Mouse (Mus musculus) kidney, adult 2 months (tissue): ENCODE measurements around the gene Slc17a8. TPM values are rescaled to one million over a fixed set of nuclear protein-coding genes. Genes with fewer than 3 reads are reported as not detected.

Experiments used
- DNase-seq: peaks from one replicate; pipeline ENCODE4 v3.0.0; 2021
- H3K27ac ChIP-seq: fragments of 200-500 bp; 2 replicates; pipeline ENCODE4 v1.5.1; 2012; ENCODE audit warnings: low read depth, low read length, control low read depth, inconsistent platforms; ENCODE audit not compliant: insufficient read depth
- H3K27me3 ChIP-seq: fragments of 200-500 bp; replicated peaks from 2 replicates; pipeline ENCODE4 v1.6.1; 2012; ENCODE audit warnings: mild to moderate bottlenecking, moderate library complexity, low read length, inconsistent platforms; ENCODE audit not compliant: control insufficient read depth, insufficient read depth
- H3K36me3 ChIP-seq: fragments of 200-500 bp; 2 replicates; pipeline ENCODE4 v1.6.1; 2012; ENCODE audit warnings: mild to moderate bottlenecking, moderate library complexity, low read length, inconsistent platforms; ENCODE audit not compliant: control insufficient read depth, insufficient read depth
- H3K4me1 ChIP-seq: fragments of 200-500 bp; 2 replicates; pipeline ENCODE4 v1.6.1; 2011; ENCODE audit warnings: low read length; ENCODE audit not compliant: control insufficient read depth, insufficient read depth
- H3K4me3 ChIP-seq: fragments of 200-500 bp; 2 replicates; pipeline ENCODE4 v1.5.1; 2011; ENCODE audit warnings: mild to moderate bottlenecking, low read depth, low read length, control low read depth; ENCODE audit not compliant: insufficient read depth
- CTCF ChIP-seq: fragments of 200-500 bp; conservative IDR thresholded peaks from 2 replicates; pipeline ENCODE4 v1.5.1; 2011; ENCODE audit warnings: low read depth, mild to moderate bottlenecking, control low read depth, low read length, moderate library complexity, mixed read lengths; ENCODE audit not compliant: insufficient read depth, insufficient read length
- POLR2A ChIP-seq: fragments of 200-500 bp; IDR thresholded peaks from one replicate; pipeline ENCODE4 v1.6.1; 2011; ENCODE audit warnings: low read depth, low read length, control low read depth
- WGBS: fragments of 180-500 bp; shearing (Covaris S2); methylation state at CpG from one replicate; pipeline ENCODE4 v1.1.7; 2018; 5-methylcytosine and 5-hydroxymethylcytosine counted together
- polyA plus RNA-seq: library from polyadenylated mRNA; depleted of rRNA; stranded (reverse); fragments of >200 nt; gene quantifications from 2 replicates; pipeline ENCODE4 v1.2.3, GENCODE M21; 2012

The Slc17a8 gene
- polyA plus RNA-seq, 1 experiment, result 0.08 TPM

DNA sequence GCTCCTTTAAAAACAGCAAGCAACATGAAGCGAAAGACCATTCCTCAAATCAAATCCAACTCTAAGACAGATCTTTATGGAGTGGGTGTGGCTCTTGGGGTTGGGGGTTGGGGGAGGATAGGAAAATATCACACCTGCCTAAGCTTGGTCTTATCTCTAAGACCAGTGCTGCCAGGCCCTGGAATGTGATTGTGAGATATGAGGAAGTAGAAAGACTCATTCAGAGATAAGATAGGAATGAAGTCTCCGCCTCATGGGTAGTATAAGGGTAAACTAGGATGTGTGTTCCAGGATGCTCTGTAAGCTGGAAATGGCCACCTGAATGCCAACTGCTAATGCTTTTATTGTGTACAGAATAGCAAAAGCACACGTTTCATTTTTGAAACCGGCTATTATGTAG lies 26.7 kb downstream of the Slc17a8 start:
- Histone ChIP-seq H3K27me3 (no peaks in the 10 kb centered on the region), H3K4me3 (no peak overlapping the region), H3K4me1 (no peaks in the 10 kb centered on the region), H3K36me3 (no peaks in the 10 kb centered on the region), H3K27ac (no peak overlapping the region)
- TF ChIP-seq CTCF (no peak), POLR2A (no peak)
- DNase-seq, result no peak
- 90% methylated on average over 4 of the region's 4 CpGs for WGBS

- Histone ChIP-seq H3K27me3 (no peaks in the 10 kb centered on the region), H3K36me3 (no peaks in the 10 kb centered on the region), H3K4me3 (no peak overlapping the region), H3K27ac (no peak overlapping the region), H3K4me1 (no peaks in the 10 kb centered on the region)
- no peak for DNase-seq
- TF ChIP-seq CTCF (no peak), POLR2A (no peak)
- 67% methylated on average over 4 of the region's 4 CpGs for WGBS
These were observed 28.3 kb downstream of the Slc17a8 start for GRCm38 (mm10) chr10:89592797-89593196.

DNA sequence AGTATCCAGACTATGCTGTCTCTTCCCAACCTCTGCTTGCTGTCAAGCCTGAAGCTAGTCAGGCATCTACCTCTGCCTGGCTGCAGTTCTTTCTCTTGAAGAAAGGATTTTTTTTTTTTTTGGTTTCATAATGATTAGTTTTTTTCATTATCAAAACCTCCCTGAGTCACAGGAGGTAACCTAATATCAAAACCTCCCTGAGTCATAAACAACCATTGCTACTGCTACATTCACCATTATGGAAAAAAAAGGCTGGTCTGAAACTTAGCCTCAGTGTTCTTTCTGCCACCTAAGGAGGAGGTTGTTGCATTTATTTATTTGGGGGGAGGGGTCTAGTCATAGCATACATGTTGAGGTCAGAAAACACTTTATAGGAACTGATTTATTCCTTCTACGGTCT lies 31.2 kb downstream of the Slc17a8 start:
- TF ChIP-seq POLR2A, result no peak
- TF ChIP-seq CTCF, result no peak
- 77% methylated on average over 1 of the region's 1 CpGs for WGBS
- Histone ChIP-seq H3K27me3 (no peaks in the 10 kb centered on the region), H3K4me1 (no peaks in the 10 kb centered on the region), H3K27ac (no peak overlapping the region), H3K4me3 (no peak overlapping the region), H3K36me3 (no peaks in the 10 kb centered on the region)
- no peak for DNase-seq

DNA sequence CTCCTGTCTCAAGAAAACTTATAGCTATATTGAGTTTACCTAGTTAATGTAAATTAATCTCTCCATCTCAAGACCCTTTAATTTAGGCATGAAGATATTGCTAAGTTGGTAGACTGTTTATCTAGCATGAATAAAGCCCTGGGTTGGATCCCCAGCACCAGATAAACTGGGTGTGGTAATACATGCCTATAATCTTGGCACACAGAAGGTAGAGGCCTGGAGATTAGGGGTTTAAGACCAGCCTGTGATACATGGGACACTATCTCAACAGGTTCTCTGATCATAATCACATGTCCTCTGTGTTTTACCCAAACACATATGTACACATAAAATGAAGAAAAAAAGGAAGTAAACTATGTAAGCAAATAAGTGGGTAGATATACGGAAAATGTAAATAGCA lies 32.3 kb downstream of the Slc17a8 start:
- no peak for DNase-seq
- no peaks in the 10 kb centered on the region for H3K36me3 ChIP-seq
- WGBS, result 94% methylated on average over 1 of the region's 1 CpGs
- H3K4me3 ChIP-seq, result no peak overlapping the region
- TF ChIP-seq CTCF (no peak), POLR2A (no peak)
- no peak overlapping the region for H3K27ac ChIP-seq
- no peaks in the 10 kb centered on the region for H3K27me3 ChIP-seq
- H3K4me1 ChIP-seq, result no peaks in the 10 kb centered on the region

- Histone ChIP-seq H3K27me3 (no peaks in the 10 kb centered on the region), H3K27ac (no peak overlapping the region), H3K4me1 (no peaks in the 10 kb centered on the region), H3K36me3 (no peaks in the 10 kb centered on the region), H3K4me3 (no peak overlapping the region)
- TF ChIP-seq POLR2A, result no peak
- TF ChIP-seq CTCF, result no peak
- 94% methylated on average over 4 of the region's 4 CpGs for WGBS
- DNase-seq, result no peak
These were observed 36.3 kb downstream of the Slc17a8 start for GRCm38 (mm10) chr10:89584709-89585108.

GRCm38 (mm10) chr10:89578801-89579200 lies 42.3 kb downstream of the Slc17a8 start:
- Histone ChIP-seq H3K4me3 (no peak overlapping the region), H3K27me3 (no peaks in the 10 kb centered on the region), H3K4me1 (no peaks in the 10 kb centered on the region), H3K36me3 (no peaks in the 10 kb centered on the region), H3K27ac (no peak overlapping the region)
- DNase-seq, result no peak
- no peak for TF ChIP-seq CTCF
- no peak for TF ChIP-seq POLR2A
- 97% methylated on average over 4 of the region's 4 CpGs for WGBS

- H3K4me3 ChIP-seq, result no peak overlapping the region
- H3K27me3 ChIP-seq, result no peaks in the 10 kb centered on the region
- H3K4me1 ChIP-seq, result no peaks in the 10 kb centered on the region
- H3K36me3 ChIP-seq, result no peaks in the 10 kb centered on the region
- TF ChIP-seq CTCF, result no peak
- no peak for TF ChIP-seq POLR2A
- no peak overlapping the region for H3K27ac ChIP-seq
- no peak for DNase-seq
- WGBS, result 72% methylated on average over 3 of the region's 3 CpGs
These were observed 43.4 kb downstream of the Slc17a8 start for GRCm38 (mm10) chr10:89577666-89578065.

- no peaks in the 10 kb centered on the region for H3K36me3 ChIP-seq
- H3K4me1 ChIP-seq, result no peaks in the 10 kb centered on the region
- no peak for DNase-seq
- WGBS, result 65% methylated on average over 3 of the region's 3 CpGs
- H3K4me3 ChIP-seq, result no peak overlapping the region
- no peak overlapping the region for H3K27ac ChIP-seq
- TF ChIP-seq CTCF (no peak), POLR2A (no peak)
- no peaks in the 10 kb centered on the region for H3K27me3 ChIP-seq
These were observed 47.6 kb downstream of the Slc17a8 start for GRCm38 (mm10) chr10:89573421-89573820.

- Histone ChIP-seq H3K4me1 (no peaks in the 10 kb centered on the region), H3K4me3 (no peak overlapping the region), H3K27ac (no peak overlapping the region), H3K27me3 (no peaks in the 10 kb centered on the region), H3K36me3 (no peaks in the 10 kb centered on the region)
- 69% methylated on average over 6 of the region's 6 CpGs for WGBS
- TF ChIP-seq POLR2A (no peak), CTCF (no peak)
- no peak for DNase-seq
These were observed 48.1 kb downstream of the Slc17a8 start for GRCm38 (mm10) chr10:89572946-89573345.
